Mouse (Mus musculus) stomach, embryonic 14.5 days (tissue): ENCODE measurements at regions not wholly inside any gene's neighbourhood (a gene's known extent, or its start where the extent isn't known, plus 50 kb on each side); places are given as distances from the start of the nearest gene placed in this dataset.
A peak's percentile ranks its signal among the peaks of the same experiment; 100 is the strongest.
"Not testable (repeated sequence)": the region's sequence is repeated elsewhere in the genome, so short reads cannot be mapped to it uniquely, and the experiment has no call there.

Experiments used
- ATAC-seq: fragments of 200-750 bp; cut with Nextera tagmentation; 2 replicates; pipeline ENCODE4 v1.8.0; 2017; ENCODE audit warnings: low read depth, moderate TSS enrichment; ENCODE audit not compliant: insufficient number of reproducible peaks, insufficient read depth, low FRiP score
- H3K27ac ChIP-seq: fragments of 300-500 bp; sonication (generic); 2 replicates; pipeline ENCODE4 v1.5.1; 2014; ENCODE audit warnings: mild to moderate bottlenecking, low read length, moderate library complexity, mixed read lengths
- H3K27me3 ChIP-seq: fragments of 300-500 bp; sonication (generic); 2 replicates; pipeline ENCODE4 v1.6.1; 2014; ENCODE audit warnings: low read length, control low read depth, mixed read lengths; ENCODE audit not compliant: control insufficient read depth, insufficient read depth
- H3K36me3 ChIP-seq: fragments of 300-500 bp; sonication (generic); 2 replicates; pipeline ENCODE4 v1.6.1; 2014; ENCODE audit warnings: mild to moderate bottlenecking, control low read depth, low read length, moderate library complexity, mixed read lengths; ENCODE audit not compliant: control insufficient read depth, insufficient read depth
- H3K4me1 ChIP-seq: fragments of 300-500 bp; sonication (generic); 2 replicates; pipeline ENCODE4 v1.6.1; 2014; ENCODE audit warnings: low read length, control low read depth, mixed read lengths; ENCODE audit not compliant: control insufficient read depth, insufficient read depth
- H3K4me2 ChIP-seq: fragments of 300-500 bp; sonication (generic); replicated peaks from 2 replicates; pipeline ENCODE4 v1.6.1; 2014; ENCODE audit warnings: low read depth, low read length, control low read depth
- H3K4me3 ChIP-seq: fragments of 300-500 bp; sonication (generic); 2 replicates; pipeline ENCODE4 v1.5.1; 2014; ENCODE audit warnings: low read depth, low read length, control low read depth
- H3K9ac ChIP-seq: fragments of 300-500 bp; sonication (generic); replicated peaks from 2 replicates; pipeline ENCODE4 v1.6.1; 2014; ENCODE audit warnings: low read depth, mild to moderate bottlenecking, control low read depth, low read length, moderate library complexity, mixed read lengths
- H3K9me3 ChIP-seq: fragments of 300-500 bp; sonication (generic); 2 replicates; pipeline ENCODE4 v1.6.1; 2016; ENCODE audit warnings: low read depth, low read length, control low read depth; ENCODE audit not compliant: control insufficient read depth
- WGBS: fragments of 180-500 bp; shearing (Covaris S2); extraction: QIAGEN DNeasy Blood & Tissue Kit; methylation state at CpG from one replicate; pipeline ENCODE4 v1.1.7; 2014; 5-methylcytosine and 5-hydroxymethylcytosine counted together

DNA sequence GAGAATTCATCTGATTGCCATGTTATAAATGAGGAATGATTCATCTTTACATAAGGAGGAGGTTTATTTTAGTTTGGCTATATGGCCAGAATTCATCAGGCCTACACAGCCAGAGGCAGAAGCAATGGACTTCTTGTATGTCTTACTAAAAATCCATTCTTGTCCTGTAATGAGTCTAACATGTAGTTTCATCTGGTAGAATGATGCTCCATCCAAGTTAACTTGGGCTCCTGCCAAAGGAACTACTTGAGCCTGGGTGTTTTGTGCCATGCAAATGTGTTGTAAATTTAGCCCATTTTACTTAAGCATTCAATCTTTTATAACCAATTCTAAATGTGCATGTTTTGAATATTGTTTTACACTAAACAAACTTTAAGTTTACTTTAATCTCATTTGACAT, 462.9 kb upstream of the Pom121l12 start:
- H3K4me1 ChIP-seq = no peaks in the 10 kb centered on the region
- ATAC-seq = no peak
- H3K36me3 ChIP-seq = no peaks in the 10 kb centered on the region
- H3K27me3 ChIP-seq = no peaks in the 10 kb centered on the region
- no peak overlapping the region for H3K9ac ChIP-seq
- no peak overlapping the region for H3K4me2 ChIP-seq
- H3K27ac ChIP-seq = no peak overlapping the region
- no peak overlapping the region for H3K4me3 ChIP-seq
- no peaks in the 10 kb centered on the region for H3K9me3 ChIP-seq

DNA sequence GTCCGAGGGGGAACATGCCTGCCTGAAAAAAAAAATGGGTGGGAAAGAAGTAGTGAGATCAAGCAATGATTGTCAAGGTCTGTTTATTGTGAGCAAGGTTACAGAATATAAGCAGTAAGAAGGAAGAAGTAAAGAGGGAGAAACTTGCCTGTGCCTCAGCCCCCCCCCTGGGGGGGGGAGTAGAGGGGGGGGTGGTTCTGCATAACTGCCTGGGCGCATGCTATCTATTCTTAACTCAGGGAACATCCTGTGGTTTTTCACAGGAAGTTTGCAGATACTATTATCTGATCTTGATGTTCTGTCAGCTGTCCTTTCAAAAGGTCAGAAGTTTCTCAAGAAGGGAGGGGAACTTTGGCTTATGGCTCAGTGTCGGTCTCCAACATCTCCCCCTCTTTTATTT, 456.7 kb upstream of the Pom121l12 start:
- not testable (repeated sequence) for H3K4me1 ChIP-seq, H3K27ac ChIP-seq, H3K36me3 ChIP-seq, H3K27me3 ChIP-seq, ATAC-seq, H3K9me3 ChIP-seq, H3K4me3 ChIP-seq, H3K4me2 ChIP-seq, H3K9ac ChIP-seq
- WGBS = 88% methylated on average over 3 of the region's 3 CpGs

DNA sequence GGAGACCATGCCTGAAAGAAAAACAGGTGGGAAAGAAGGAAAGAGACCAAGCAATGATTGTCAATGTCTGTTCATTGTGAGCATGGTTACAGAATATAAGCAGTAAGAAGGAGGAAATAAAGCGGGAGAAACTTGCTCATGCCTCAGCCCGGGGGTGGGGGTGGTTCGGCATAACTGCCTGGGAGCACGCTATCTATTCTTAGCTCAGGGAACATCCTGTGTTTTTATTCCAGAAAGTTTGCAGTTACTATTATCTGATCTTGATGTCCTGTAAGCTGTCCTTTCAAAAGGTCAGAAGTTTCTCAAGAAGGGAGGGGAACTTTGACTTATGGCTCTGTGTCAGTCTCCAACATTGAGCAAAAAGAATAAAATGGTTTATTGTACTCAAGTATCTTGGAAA, 451.4 kb upstream of the Pom121l12 start:
- H3K4me3 ChIP-seq = no peak overlapping the region
- H3K4me1 ChIP-seq = no peaks in the 10 kb centered on the region
- H3K4me2 ChIP-seq = no peak overlapping the region
- H3K36me3 ChIP-seq = no peaks in the 10 kb centered on the region
- no peak overlapping the region for H3K9ac ChIP-seq
- no peak for ATAC-seq
- H3K9me3 ChIP-seq = no peaks in the 10 kb centered on the region
- no peaks in the 10 kb centered on the region for H3K27me3 ChIP-seq
- WGBS = 74% methylated on average over 4 of the region's 4 CpGs
- H3K27ac ChIP-seq = no peak overlapping the region

DNA sequence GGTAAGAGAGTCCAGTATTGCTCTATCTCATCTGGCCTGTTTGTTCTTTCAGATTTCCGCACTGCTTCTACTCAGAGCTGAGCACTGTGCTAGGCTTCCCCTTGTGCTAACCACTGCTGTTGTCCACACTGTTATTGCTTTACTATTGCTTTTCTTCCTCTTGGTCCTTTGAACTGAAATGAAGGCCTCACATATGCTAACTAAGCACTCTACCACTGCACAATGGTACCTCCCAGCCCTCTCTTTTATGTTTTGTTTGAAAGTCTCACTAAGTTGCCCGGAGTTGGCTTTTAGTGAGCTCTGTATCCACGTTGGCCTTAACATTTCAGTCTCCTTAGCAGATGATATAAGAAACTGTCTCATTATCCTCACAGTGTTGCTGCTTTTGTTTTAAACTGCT, 439.7 kb upstream of the Pom121l12 start:
- Histone ChIP-seq H3K9ac (no peak overlapping the region), H3K4me2 (no peak overlapping the region), H3K27ac (no peak overlapping the region), H3K4me3 (no peak overlapping the region), H3K9me3 (no peaks in the 10 kb centered on the region), H3K4me1 (no peaks in the 10 kb centered on the region), H3K36me3 (no peaks in the 10 kb centered on the region), H3K27me3 (no peaks in the 10 kb centered on the region)
- 69% methylated on average over 3 of the region's 3 CpGs for WGBS
- no peak for ATAC-seq

- WGBS = 35% methylated on average over 6 of the region's 6 CpGs
- Histone ChIP-seq H3K36me3 (no peaks in the 10 kb centered on the region), H3K9me3 (no peaks in the 10 kb centered on the region), H3K9ac (no peak overlapping the region), H3K4me3 (no peak overlapping the region), H3K4me2 (no peak overlapping the region), H3K27ac (no peak overlapping the region), H3K4me1 (no peaks in the 10 kb centered on the region), H3K27me3 (no peaks in the 10 kb centered on the region)
- no peak for ATAC-seq
Measured at GRCm38 (mm10) chr11:14169478-14169877, 429.6 kb upstream of the Pom121l12 start.

- ATAC-seq = no peak
- WGBS = 38% methylated on average over 2 of the region's 2 CpGs
- no peak overlapping the region for H3K4me3 ChIP-seq
- H3K36me3 ChIP-seq = no peaks in the 10 kb centered on the region
- no peaks in the 10 kb centered on the region for H3K4me1 ChIP-seq
- H3K9ac ChIP-seq = no peak overlapping the region
- no peak overlapping the region for H3K27ac ChIP-seq
- H3K4me2 ChIP-seq = no peak overlapping the region
- H3K27me3 ChIP-seq = no peaks in the 10 kb centered on the region
- no peaks in the 10 kb centered on the region for H3K9me3 ChIP-seq
Measured at GRCm38 (mm10) chr11:14174594-14174993, 424.5 kb upstream of the Pom121l12 start.

DNA sequence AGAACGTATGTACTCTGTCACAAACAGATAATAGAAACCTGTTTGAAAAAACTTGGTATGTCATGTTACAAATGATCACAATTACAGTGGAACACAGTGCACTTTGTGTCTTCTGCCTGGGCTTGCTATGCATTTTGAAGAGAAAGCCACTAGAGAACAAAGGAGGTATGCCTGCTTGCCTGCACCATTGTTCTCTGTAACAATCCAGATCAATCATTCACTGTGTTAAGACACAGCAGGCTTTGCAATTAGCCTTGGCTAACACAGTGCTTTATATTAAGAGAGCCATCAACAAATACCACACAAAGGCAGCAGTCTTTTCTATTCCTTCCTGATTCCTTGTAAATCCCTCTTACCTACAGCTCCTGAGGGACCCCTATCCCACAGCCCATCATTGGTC, 417.1 kb upstream of the Pom121l12 start:
- Histone ChIP-seq H3K36me3 (no peaks in the 10 kb centered on the region), H3K4me2 (no peak overlapping the region), H3K4me3 (no peak overlapping the region), H3K4me1 (no peaks in the 10 kb centered on the region), H3K9ac (no peak overlapping the region), H3K27me3 (no peaks in the 10 kb centered on the region), H3K27ac (no peak overlapping the region), H3K9me3 (no peaks in the 10 kb centered on the region)
- WGBS = 19% methylated on average over 1 of the region's 1 CpGs
- peak; percentile 46; the same call in 1 of the 2 replicates for ATAC-seq

GRCm38 (mm10) chr11:14182466-14182865, 416.6 kb upstream of the Pom121l12 start:
- no peak for ATAC-seq
- Histone ChIP-seq H3K4me3 (no peak overlapping the region), H3K4me2 (no peak overlapping the region), H3K36me3 (no peaks in the 10 kb centered on the region), H3K9ac (no peak overlapping the region), H3K27ac (no peak overlapping the region), H3K9me3 (no peaks in the 10 kb centered on the region), H3K4me1 (no peaks in the 10 kb centered on the region), H3K27me3 (no peaks in the 10 kb centered on the region)
- WGBS = 25% methylated on average over 3 of the region's 3 CpGs

DNA sequence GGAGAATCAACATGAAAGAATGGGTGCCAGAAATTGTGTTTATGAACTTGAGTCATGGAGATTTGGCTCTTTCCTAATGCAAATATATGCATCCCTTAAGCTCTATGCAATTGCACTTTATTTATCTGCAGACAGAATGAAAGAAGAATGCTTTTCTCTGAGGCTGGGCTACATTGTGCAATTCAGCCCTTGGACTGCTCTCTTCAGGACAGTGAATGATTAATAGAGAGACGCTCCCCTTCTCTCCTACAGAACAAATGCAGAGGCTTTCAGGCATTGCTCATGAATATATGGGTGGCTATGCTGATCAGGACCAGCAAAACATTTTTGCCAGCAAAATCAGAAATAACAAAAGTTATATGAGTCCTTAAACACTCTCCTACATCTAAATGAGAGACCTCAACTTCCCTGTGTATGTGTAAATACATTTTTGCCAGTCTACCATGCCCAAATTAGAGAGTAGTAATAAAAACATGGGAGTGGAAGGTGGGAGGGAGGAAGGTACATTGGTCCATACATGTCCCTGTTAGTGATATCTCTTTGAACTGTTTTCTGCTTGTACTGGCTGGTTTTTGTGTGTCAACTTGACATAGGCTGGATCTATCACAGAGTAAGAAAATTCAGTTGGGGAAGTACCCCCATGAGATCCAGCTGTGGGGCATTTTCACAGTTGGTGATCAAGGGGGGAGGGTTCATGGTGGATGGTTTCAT, 415.7 kb upstream of the Pom121l12 start:
- no peaks in the 10 kb centered on the region for H3K36me3 ChIP-seq
- H3K4me2 ChIP-seq = no peak overlapping the region
- H3K27me3 ChIP-seq = no peaks in the 10 kb centered on the region
- no peak overlapping the region for H3K4me3 ChIP-seq
- H3K4me1 ChIP-seq = no peaks in the 10 kb centered on the region
- no peaks in the 10 kb centered on the region for H3K9me3 ChIP-seq
- ATAC-seq = no peak
- WGBS = 35% methylated on average over 1 of the region's 1 CpGs
- no peak overlapping the region for H3K9ac ChIP-seq
- H3K27ac ChIP-seq = no peak overlapping the region
